Mouse (Mus musculus): ENCODE data around the gene Lrrk1.

- TF ChIP-seq MAFK (IDR thresholded peaks at IDR 0.05; ENCODE audit: insufficient read depth, low read depth, low read length): no peak
- TF ChIP-seq CHD2 (IDR thresholded peaks at IDR 0.05; ENCODE audit: low read depth, low read length): no peak
- no peak for TF ChIP-seq ZNF384 (IDR thresholded peaks at IDR 0.05; ENCODE audit: low read depth, low read length)
These were observed 70.0 kb downstream of the Lrrk1 start for GRCm38 (mm10) chr7:66318147-66318546.

Measured in ES-E14 (cell line).